Mouse (Mus musculus): Measurements from ENCODE around the gene Clec2g. TPM values are rescaled to one million over a fixed set of nuclear protein-coding genes. Genes with fewer than 3 reads are reported as not detected.
A peak's percentile ranks its signal among the peaks of the same experiment; 100 is the strongest.

The Clec2g gene
- total RNA-seq, 2 experiments from 2014 or later, result not detected

DNA sequence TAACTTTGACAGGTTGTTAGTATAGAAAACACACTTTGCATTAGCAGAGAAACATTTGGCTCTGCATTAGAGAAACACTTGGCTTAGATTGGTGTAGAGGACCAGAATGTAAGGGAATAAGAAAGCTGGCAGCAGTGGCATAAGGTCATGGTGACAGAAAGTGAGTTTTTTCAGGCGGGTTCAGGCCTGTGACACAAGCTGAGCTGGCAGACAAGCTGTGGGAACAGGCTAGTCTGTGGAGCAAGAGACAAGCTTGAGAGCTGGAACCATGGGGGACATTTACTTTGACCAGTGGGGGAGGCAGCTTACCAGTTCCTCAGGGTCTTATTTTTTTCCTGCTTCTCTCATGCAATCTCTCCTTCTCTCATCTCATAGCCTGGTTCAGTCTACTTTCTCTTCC lies 78.8 kb downstream of the Clec2g start:
- peak; percentile 30; the same call in 1 of the 2 replicates for ATAC-seq (replicated peaks; ENCODE audit: poor library complexity)

DNA sequence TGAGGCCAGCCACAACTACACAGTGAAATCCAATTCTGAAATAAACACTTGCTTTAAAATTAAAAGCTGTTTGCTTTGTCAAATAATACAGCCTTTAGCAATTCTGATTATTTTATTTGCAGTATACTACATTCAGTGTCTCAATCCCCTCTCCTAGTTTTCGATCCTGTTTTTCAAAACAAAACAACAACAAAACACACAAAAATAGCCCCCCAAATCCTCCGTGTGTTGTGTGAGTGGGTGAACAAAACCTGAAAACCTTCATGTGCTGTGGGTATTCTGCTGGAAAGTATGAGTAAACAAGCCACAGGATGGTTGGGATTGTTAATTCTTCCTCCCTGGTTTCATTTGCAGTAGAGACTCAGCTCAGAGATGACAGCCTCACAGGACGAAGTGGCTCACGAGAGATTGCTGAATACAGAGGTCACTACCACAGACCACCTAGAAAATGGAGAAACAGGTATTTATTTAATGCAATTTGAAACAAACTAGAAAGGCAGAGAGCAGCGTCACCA lies 79.6 kb downstream of the Clec2g start:
- peak; percentile 27; the same call in 1 of the 2 replicates for ATAC-seq (replicated peaks; ENCODE audit: poor library complexity)

GRCm38 (mm10) chr6:129014399-129014798 lies 80.2 kb downstream of the Clec2g start:
- peak; percentile 66 for ATAC-seq (replicated peaks; ENCODE audit: poor library complexity)

DNA sequence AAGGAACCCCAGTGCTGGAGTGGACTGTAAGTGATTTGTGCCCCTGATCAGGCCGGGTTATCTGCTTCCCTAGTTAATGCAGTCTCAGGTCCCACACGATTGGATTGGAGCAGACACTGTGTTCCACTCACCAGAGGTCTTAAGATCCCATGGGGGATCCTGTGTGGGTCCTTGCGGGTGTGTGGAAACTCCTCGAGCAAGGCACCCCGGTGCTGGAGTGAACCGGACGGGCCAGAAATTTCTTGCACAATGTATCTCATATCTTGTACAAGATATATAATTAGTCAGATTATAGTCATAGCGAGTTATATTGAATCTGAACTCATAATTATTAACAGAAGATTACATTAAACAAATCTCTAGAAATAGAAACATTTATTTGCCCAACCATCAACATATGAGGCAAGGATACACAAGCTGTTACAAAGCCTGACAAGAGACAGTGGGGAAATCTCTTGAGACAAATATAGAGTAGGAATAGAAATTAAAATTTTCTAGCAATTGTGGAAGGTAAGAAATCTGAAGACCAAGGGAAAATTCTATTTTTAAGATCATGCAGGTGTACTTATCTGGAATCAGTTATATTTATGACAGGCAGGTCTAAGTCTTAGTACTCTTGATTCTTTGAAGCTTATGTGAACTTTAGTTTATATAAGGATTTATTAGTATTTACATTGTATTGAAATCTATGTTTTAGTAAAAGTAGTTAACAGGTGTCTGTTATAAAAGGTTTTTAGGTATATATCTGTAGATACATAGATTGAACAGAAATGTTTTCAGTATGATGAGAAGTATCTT lies 93.5 kb downstream of the Clec2g start:
- ATAC-seq (replicated peaks; ENCODE audit: poor library complexity), result no peak

GRCm38 (mm10) chr6:129030175-129030824 lies 96.1 kb downstream of the Clec2g start:
- peak; percentile 27 for ATAC-seq (replicated peaks; ENCODE audit: poor library complexity)

- no peak for ATAC-seq (replicated peaks; ENCODE audit: poor library complexity)
Observed at GRCm38 (mm10) chr6:129030964-129031363, 96.8 kb downstream of the Clec2g start.

DNA sequence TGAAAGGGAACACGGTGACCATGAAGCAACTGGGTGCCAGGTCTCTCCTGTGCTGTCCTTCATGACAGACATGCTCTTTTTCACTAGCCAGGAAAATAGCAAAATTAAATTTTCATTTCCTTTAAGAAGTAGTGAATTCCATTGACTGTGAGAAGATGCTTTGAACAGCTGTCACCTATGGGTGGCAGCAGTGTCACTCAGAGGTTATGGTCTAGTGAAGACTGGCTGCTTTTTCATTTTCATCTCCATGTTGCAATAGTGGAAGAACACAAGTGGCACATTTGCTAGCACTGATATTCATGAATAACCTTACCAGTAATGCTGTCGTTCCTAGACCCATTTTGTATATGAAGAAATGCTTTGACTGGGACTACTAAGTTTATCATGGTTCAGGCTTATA lies 99.2 kb downstream of the Clec2g start:
- ATAC-seq (replicated peaks; ENCODE audit: poor library complexity), result peak; percentile 78

Other genes starting within 250 kb of the Clec2g start
- not detected in 2 replicates for gene Klrb1, start 211.3 kb upstream of the Clec2g start, total RNA-seq (2015)
- gene Klrb1, start 211.3 kb upstream of the Clec2g start, total RNA-seq (2017), result not detected in 2 replicates
- gene Klrb1c, start 145.2 kb upstream of the Clec2g start, total RNA-seq (2015), result 0.07 and 0.96 TPM in 2 replicates
- 0.37 and 0.51 TPM in 2 replicates for gene Klrb1c, start 145.2 kb upstream of the Clec2g start, total RNA-seq (2017)
- gene Gm44511, start 108.1 kb upstream of the Clec2g start, total RNA-seq (2015), result not detected in 2 replicates
- not detected in 2 replicates for gene Gm44511, start 108.1 kb upstream of the Clec2g start, total RNA-seq (2017)
- gene Klrb1b, start 108.0 kb upstream of the Clec2g start, total RNA-seq (2015), result 0.32 and 1.4 TPM in 2 replicates
- not detected in 2 replicates for gene Klrb1b, start 108.0 kb upstream of the Clec2g start, total RNA-seq (2017)
- 3.1 and 6.7 TPM in 2 replicates for gene Clec2i, start 46.8 kb upstream of the Clec2g start, total RNA-seq (2015)
- gene Clec2i, start 46.8 kb upstream of the Clec2g start, total RNA-seq (2017), result 4.8 and 9.2 TPM in 2 replicates
- gene BC035044, start 43.3 kb upstream of the Clec2g start, total RNA-seq (2015), result 237 and 280 TPM in 2 replicates
- gene BC035044, start 43.3 kb upstream of the Clec2g start, total RNA-seq (2017), result 243 and 287 TPM in 2 replicates
- 32.0 and 35.4 TPM in 2 replicates for gene Klrb1f, start 111.5 kb downstream of the Clec2g start, total RNA-seq (2015)
- 16.3 and 23.6 TPM in 2 replicates for gene Klrb1f, start 111.5 kb downstream of the Clec2g start, total RNA-seq (2017)
- gene Clec2e, start 166.5 kb downstream of the Clec2g start, total RNA-seq (2015), result not detected in 2 replicates
- 0.14 TPM in 1 of 2 replicates, not detected in the other for gene Clec2e, start 166.5 kb downstream of the Clec2g start, total RNA-seq (2017)
- 16.8 and 26.4 TPM in 2 replicates for gene Clec2d, start 246.2 kb downstream of the Clec2g start, total RNA-seq (2015)
- 101 and 118 TPM in 2 replicates for gene Clec2d, start 246.2 kb downstream of the Clec2g start, total RNA-seq (2017)